Mouse (Mus musculus) CH12.LX (cell line): ENCODE measurements around the gene Larp7. TPM values are rescaled to one million over a fixed set of nuclear protein-coding genes. Genes with fewer than 3 reads are reported as not detected.

Experiments used
- DNase-seq: peaks from one replicate; pipeline ENCODE4 v3.0.0-alpha.2; 2013; ENCODE audit errors: extremely low read depth
- H3K27ac ChIP-seq: 2 replicates; pipeline ENCODE4 v1.5.1; 2012; ENCODE audit warnings: low read depth, mild to moderate bottlenecking, control low read depth, moderate library complexity; ENCODE audit not compliant: insufficient read depth
- H3K27me3 ChIP-seq: replicated peaks from 2 replicates; pipeline ENCODE3; 2012; ENCODE audit warnings: inconsistent platforms
- H3K36me3 ChIP-seq, 2 experiments: replicated peaks in 1 of 2; 2 replicates each; pipeline versions ENCODE3 to v1.6.1; 2012; ENCODE audit warnings: inconsistent platforms in 1 of 2, low read length in 1 of 2, mild to moderate bottlenecking in 1 of 2, mixed read lengths in 1 of 2, moderate library complexity in 1 of 2; ENCODE audit not compliant: control insufficient read depth in 1 of 2, insufficient read depth in 1 of 2
- H3K4me1 ChIP-seq, 2 experiments: 2 replicates each; pipeline ENCODE4 v1.6.1; 2012; ENCODE audit warnings: inconsistent platforms in 1 of 2, moderate library complexity in 1 of 2; ENCODE audit not compliant: insufficient read depth in 2 of 2, control insufficient read depth in 1 of 2
- H3K4me2 ChIP-seq: 2 replicates; pipeline ENCODE4 v1.6.1; 2012; ENCODE audit warnings: low read depth, mild to moderate bottlenecking, control low read depth; ENCODE audit not compliant: poor library complexity, insufficient read depth, severe bottlenecking
- H3K4me3 ChIP-seq, 3 experiments: fragments of 150-350 bp in 1 of 3; sonication (generic) in 1 of 3; replicated peaks in 1 of 3; 2 replicates each; pipeline versions ENCODE3 to v1.5.1; 2011 to 2012; ENCODE audit warnings: low read depth in 2 of 3, low read length in 2 of 3, mild to moderate bottlenecking in 2 of 3, moderate library complexity in 2 of 3, control low read depth in 1 of 3, improper control_type of control experiment in 1 of 3, inconsistent platforms in 1 of 3, mixed read lengths in 1 of 3; ENCODE audit not compliant: poor library complexity in 1 of 3
- H3K79me2 ChIP-seq: replicated peaks from 2 replicates; pipeline ENCODE4 v1.6.1; 2012; ENCODE audit warnings: mild to moderate bottlenecking, moderate library complexity; ENCODE audit not compliant: control insufficient read depth, poor library complexity, insufficient read depth, severe bottlenecking; ENCODE audit errors: extremely low read depth
- H3K9ac ChIP-seq: 2 replicates; pipeline ENCODE4 v1.6.1; 2012; ENCODE audit warnings: low read depth, mild to moderate bottlenecking, control low read depth, moderate library complexity; ENCODE audit not compliant: insufficient read depth
- H3K9me3 ChIP-seq: replicated peaks from 2 replicates; pipeline ENCODE3; 2012; ENCODE audit warnings: low read length, inconsistent platforms, mixed read lengths
- CHD1 ChIP-seq: IDR thresholded peaks from 2 replicates; pipeline ENCODE4 v1.6.1; 2012; ENCODE audit warnings: low read depth, low read length, improper control_type of control experiment, inconsistent platforms
- CHD2 ChIP-seq: IDR thresholded peaks from 2 replicates; pipeline ENCODE4 v1.6.1; 2011; ENCODE audit warnings: low read length, improper control_type of control experiment
- CTCF ChIP-seq, 2 experiments: IDR thresholded peaks in 1 of 2; conservative IDR thresholded peaks in 1 of 2; 2 replicates each; pipeline ENCODE4 v1.5.1; 2011 to 2012; ENCODE audit warnings: low read depth in 2 of 2, low read length in 2 of 2, improper control_type of control experiment in 1 of 2, inconsistent platforms in 1 of 2, mild to moderate bottlenecking in 1 of 2, moderate library complexity in 1 of 2
- E2F4 ChIP-seq: IDR thresholded peaks from 2 replicates; pipeline ENCODE4 v1.6.1; 2011; ENCODE audit warnings: low read depth, low read length, improper control_type of control experiment; ENCODE audit not compliant: insufficient replicate concordance
- ETS1 ChIP-seq: conservative IDR thresholded peaks from 2 replicates; pipeline ENCODE4 v1.6.1; 2012; ENCODE audit warnings: low read depth, mild to moderate bottlenecking, inconsistent platforms, low read length, improper control_type of control experiment, moderate library complexity
- GABPA ChIP-seq: IDR thresholded peaks from 2 replicates; pipeline ENCODE4 v1.6.1; 2012; ENCODE audit warnings: low read depth, low read length, improper control_type of control experiment, inconsistent platforms; ENCODE audit not compliant: insufficient replicate concordance
- HCFC1 ChIP-seq: IDR thresholded peaks from 2 replicates; pipeline ENCODE4 v1.6.1; 2012; ENCODE audit warnings: low read depth, mild to moderate bottlenecking, inconsistent platforms, low read length, improper control_type of control experiment
- JUN ChIP-seq: IDR thresholded peaks from 2 replicates; pipeline ENCODE4 v1.6.1; 2011; ENCODE audit warnings: low read depth, mild to moderate bottlenecking, low read length, improper control_type of control experiment, moderate library complexity; ENCODE audit not compliant: insufficient read depth
- KAT2A ChIP-seq: IDR thresholded peaks from 2 replicates; pipeline ENCODE4 v1.6.1; 2012; ENCODE audit warnings: low read length, improper control_type of control experiment, inconsistent platforms; ENCODE audit not compliant: insufficient replicate concordance
- MAFK ChIP-seq: IDR thresholded peaks from 2 replicates; pipeline ENCODE4 v1.6.1; 2011; ENCODE audit warnings: low read length, improper control_type of control experiment; ENCODE audit not compliant: insufficient replicate concordance
- MAZ ChIP-seq: IDR thresholded peaks from 2 replicates; pipeline ENCODE4 v1.6.1; 2012; ENCODE audit warnings: low read depth, mild to moderate bottlenecking, inconsistent platforms, low read length, improper control_type of control experiment, moderate library complexity
- MEF2A ChIP-seq: IDR thresholded peaks from 2 replicates; pipeline ENCODE4 v1.6.1; 2014; ENCODE audit warnings: low read depth, mild to moderate bottlenecking, inconsistent platforms, low read length, improper control_type of control experiment, borderline replicate concordance
- MXI1 ChIP-seq: IDR thresholded peaks from 2 replicates; pipeline ENCODE4 v1.6.1; 2011; ENCODE audit warnings: mild to moderate bottlenecking, low read depth, low read length, improper control_type of control experiment
- NELFE ChIP-seq: IDR thresholded peaks from 2 replicates; pipeline ENCODE4 v1.6.1; 2011; ENCODE audit warnings: low read depth, low read length, improper control_type of control experiment
- PAX5 ChIP-seq: IDR thresholded peaks from 2 replicates; pipeline ENCODE4 v1.6.1; 2012; ENCODE audit warnings: low read length, inconsistent platforms, mixed read lengths
- POLR2AphosphoS2 ChIP-seq: IDR thresholded peaks from 2 replicates; pipeline ENCODE4 v1.6.1; 2011; ENCODE audit warnings: low read depth, low read length, improper control_type of control experiment
- RAD21 ChIP-seq: IDR thresholded peaks from 2 replicates; pipeline ENCODE4 v1.6.1; 2011; ENCODE audit warnings: low read depth, mild to moderate bottlenecking, low read length, improper control_type of control experiment, moderate library complexity
- RCOR1 ChIP-seq: conservative IDR thresholded peaks from 2 replicates; pipeline ENCODE4 v1.6.1; 2012; ENCODE audit warnings: low read depth, mild to moderate bottlenecking, inconsistent platforms, low read length, improper control_type of control experiment
- SMC3 ChIP-seq: IDR thresholded peaks from 2 replicates; pipeline ENCODE4 v1.6.1; 2011; ENCODE audit warnings: low read depth, low read length, improper control_type of control experiment
- TBP ChIP-seq: conservative IDR thresholded peaks from 2 replicates; pipeline ENCODE4 v1.6.1; 2011; ENCODE audit warnings: low read depth, low read length, improper control_type of control experiment
- TCF12 ChIP-seq: IDR thresholded peaks from 2 replicates; pipeline ENCODE4 v1.6.1; 2014; ENCODE audit warnings: low read depth, mild to moderate bottlenecking, inconsistent platforms, low read length, improper control_type of control experiment
- ZC3H11A ChIP-seq: IDR thresholded peaks from 2 replicates; pipeline ENCODE4 v1.6.1; 2012; ENCODE audit warnings: low read depth, mild to moderate bottlenecking, inconsistent platforms, low read length, improper control_type of control experiment
- ZKSCAN1 ChIP-seq: IDR thresholded peaks from 2 replicates; pipeline ENCODE4 v1.6.1; 2012; ENCODE audit warnings: low read depth, inconsistent platforms, low read length, improper control_type of control experiment, borderline replicate concordance
- ZNF384 ChIP-seq: IDR thresholded peaks from 2 replicates; pipeline ENCODE4 v1.6.1; 2012; ENCODE audit warnings: low read depth, low read length, improper control_type of control experiment, inconsistent platforms
- dilution Hi-C: fragments of 300-500 bp; cut with MboI; formaldehyde crosslinking; loops from 2 replicates; pipeline ENCODE4 v1.14.3; 2020; ENCODE audit warnings: low sequenced_read_pairs; ENCODE audit not compliant: extremely low pct_unique_long_range_greater_than_20kb, extremely low pct_ligation_motif_present
- in situ Hi-C: fragments of 300-500 bp; cut with MboI; formaldehyde crosslinking; loops from 3 replicates; pipeline ENCODE4 v1.14.3; 2019; ENCODE audit warnings: low sequenced_read_pairs, low pct_ligation_motif_present, low pct_unique_long_range_greater_than_20kb, mixed read lengths
- polyA plus RNA-seq: library from polyadenylated mRNA; unstranded; fragments of >175 nt; gene quantifications from 2 replicates; pipeline ENCODE4 v1.2.1, GENCODE M21; 2012; ENCODE audit warnings: low read depth; ENCODE audit not compliant: insufficient read length
- total RNA-seq, 2 experiments: library from RNA; depleted of rRNA; stranded (reverse); fragments of 300-350 nt in 1 of 2; fragments of >200 nt in 1 of 2; gene quantifications; 2 replicates each; pipeline ENCODE4 v1.2.3; 2012 to 2014

The Larp7 gene
- total and polyA plus RNA-seq, 3 experiments, result 28.9 to 70.6 (median 35.5) TPM

GRCm38 (mm10) chr3:127520300-127520699 lies 32.8 kb downstream of the Larp7 start:
- no peaks in the 10 kb centered on the region for H3K9me3 ChIP-seq
- H3K27ac ChIP-seq, result no peak overlapping the region
- no peak overlapping the region for H3K9ac ChIP-seq
- no peak overlapping the region for H3K4me3 ChIP-seq
- in situ Hi-C loops (no loop called here), dilution Hi-C loops (no loop called here)
- DNase-seq, result no peak
- peaks cover 0 to 9% of the 10 kb centered on the region in 2 experiments; a peak in 2 of 4 replicates for H3K4me1 ChIP-seq
- no peaks in the 10 kb centered on the region for H3K36me3 ChIP-seq
- H3K79me2 ChIP-seq, result no peaks in the 10 kb centered on the region
- H3K4me2 ChIP-seq, result no peak overlapping the region
- TF ChIP-seq E2F4 (no peak), ZC3H11A (no peak), NELFE (no peak), CTCF (conservative IDR thresholded peaks at IDR 0.05 in 1 of 2, IDR thresholded peaks at IDR 0.05 in 1 of 2; ENCODE audit: low read depth in 2 of 2, low read length in 2 of 2) (no peak), MAZ (no peak), RCOR1 (no peak), POLR2AphosphoS2 (no peak), TBP (no peak), CHD2 (no peak)
- no peaks in the 10 kb centered on the region for H3K27me3 ChIP-seq

DNA sequence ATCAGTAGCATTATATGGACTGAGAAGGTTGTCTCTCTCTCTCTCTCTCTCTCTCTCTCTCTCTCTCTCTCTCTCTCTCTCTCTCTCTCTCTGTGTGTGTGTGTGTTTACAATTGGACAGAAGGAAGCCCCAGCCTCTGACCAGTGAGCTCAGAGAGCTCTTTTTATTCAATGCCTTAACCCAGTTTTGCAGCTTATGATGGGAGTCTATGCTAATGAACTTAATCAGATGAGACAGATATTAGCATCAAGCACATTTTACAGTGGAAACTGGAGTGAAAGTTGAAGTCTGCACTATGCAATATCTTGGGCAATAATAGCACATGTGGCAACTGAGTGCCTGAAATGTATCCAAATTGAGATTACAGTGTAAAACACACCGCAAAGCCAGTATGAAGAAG lies 37.9 kb downstream of the Larp7 start:
- Histone ChIP-seq H3K36me3 (no peaks in the 10 kb centered on the region), H3K4me1 (peaks cover 14 to 31% of the 10 kb centered on the region in 2 experiments), H3K79me2 (no peaks in the 10 kb centered on the region), H3K27ac (no peak overlapping the region), H3K27me3 (no peaks in the 10 kb centered on the region), H3K4me2 (no peak overlapping the region), H3K9ac (no peak overlapping the region), H3K4me3 (no peak overlapping the region), H3K9me3 (no peaks in the 10 kb centered on the region)
- dilution Hi-C loops (no loop called here), in situ Hi-C loops (no loop called here)
- DNase-seq, result no peak
- no peak for TF ChIP-seq PAX5
- TF ChIP-seq E2F4, result no peak
- TF ChIP-seq ZKSCAN1, result no peak
- TF ChIP-seq MXI1, result no peak
- no peak for TF ChIP-seq MAZ
- no peak for TF ChIP-seq KAT2A
- no peak for TF ChIP-seq GABPA
- TF ChIP-seq SMC3, result no peak
- no peak for TF ChIP-seq ZNF384
- no peak for TF ChIP-seq JUN
- no peak for TF ChIP-seq RAD21
- TF ChIP-seq HCFC1, result no peak
- TF ChIP-seq MAFK, result no peak
- no peak for TF ChIP-seq CHD1
- TF ChIP-seq TCF12, result no peak
- no peak for TF ChIP-seq ETS1
- TF ChIP-seq MEF2A, result no peak
